Mouse (Mus musculus): ENCODE measurements at regions not wholly inside any gene's neighbourhood (a gene's known extent, or its start where the extent isn't known, plus 50 kb on each side); places are given as distances from the start of the nearest gene placed in this dataset.
A peak's percentile ranks its signal among the peaks of the same experiment; 100 is the strongest.

- DNase-seq (ENCODE audit: low spot score in 2 of 2) = peak in 1 of 2 experiments; percentile 8
Measured at GRCm38 (mm10) chr11:91862138-91862537, 284.8 kb upstream of the Kif2b start.

DNA sequence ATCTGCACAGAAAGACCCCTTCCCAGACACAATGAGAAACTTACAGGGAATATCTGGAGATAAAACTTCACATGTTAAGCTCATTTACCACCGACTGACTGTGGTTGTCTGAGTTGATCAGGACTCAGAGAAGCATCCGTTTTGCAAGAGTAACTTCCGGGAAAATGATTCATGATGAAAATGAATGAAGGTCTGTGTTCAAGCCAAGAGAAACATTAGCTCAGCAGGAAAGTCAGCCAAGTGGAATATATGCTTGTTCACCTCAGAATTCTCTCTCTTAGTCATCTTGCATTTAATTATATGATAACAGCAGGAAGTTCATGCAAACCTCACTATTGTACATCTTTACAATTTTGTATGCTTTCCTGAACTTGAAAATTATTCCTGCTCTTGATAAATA is 279.1 kb upstream of the Kif2b start:
- DNase-seq (ENCODE audit: low spot score in 2 of 2) = no peak

GRCm38 (mm10) chr11:91831113-91831512 is 253.8 kb upstream of the Kif2b start:
- no peak for DNase-seq (ENCODE audit: low spot score in 2 of 2)

GRCm38 (mm10) chr11:91820826-91821225 is 243.5 kb upstream of the Kif2b start:
- DNase-seq (ENCODE audit: low spot score in 2 of 2) = peak in 1 of 2 experiments; percentile 29

Data from left cerebral cortex, adult 9 months (tissue).